Mouse (Mus musculus): ENCODE measurements at regions not wholly inside any gene's neighbourhood (a gene's known extent, or its start where the extent isn't known, plus 50 kb on each side); places are given as distances from the start of the nearest gene placed in this dataset.

- DNase-seq (ENCODE audit: low read depth, low spot score): no peak
These were observed 572.6 kb upstream of the Robo2 start for GRCm38 (mm10) chr16:74984207-74984606.

GRCm38 (mm10) chr16:74966099-74966498, 554.5 kb upstream of the Robo2 start:
- DNase-seq (ENCODE audit: low read depth, low spot score): no peak

GRCm38 (mm10) chr16:74929739-74930138, 518.1 kb upstream of the Robo2 start:
- DNase-seq (ENCODE audit: low read depth, low spot score): no peak

- DNase-seq (ENCODE audit: low read depth, low spot score): no peak
These were observed 489.2 kb upstream of the Robo2 start for GRCm38 (mm10) chr16:74900835-74901234.

GRCm38 (mm10) chr16:74887724-74888123, 476.1 kb upstream of the Robo2 start:
- peak; percentile 80 for DNase-seq (ENCODE audit: low read depth, low spot score)

- DNase-seq (ENCODE audit: low read depth, low spot score): no peak
These were observed 467.0 kb upstream of the Robo2 start for GRCm38 (mm10) chr16:74878603-74879002.

- no peak for DNase-seq (ENCODE audit: low read depth, low spot score)
These were observed 462.1 kb upstream of the Robo2 start for GRCm38 (mm10) chr16:74873756-74874155.

GRCm38 (mm10) chr16:74857752-74858151, 446.1 kb upstream of the Robo2 start:
- no peak for DNase-seq (ENCODE audit: low read depth, low spot score)

GRCm38 (mm10) chr16:74840006-74840405, 428.4 kb upstream of the Robo2 start:
- no peak for DNase-seq (ENCODE audit: low read depth, low spot score)

GRCm38 (mm10) chr16:74814386-74814785, 402.8 kb upstream of the Robo2 start:
- no peak for DNase-seq (ENCODE audit: low read depth, low spot score)

GRCm38 (mm10) chr16:74809154-74809825, 397.7 kb upstream of the Robo2 start:
- no peak for DNase-seq (ENCODE audit: low read depth, low spot score)

GRCm38 (mm10) chr16:74806775-74807174, 395.1 kb upstream of the Robo2 start:
- DNase-seq (ENCODE audit: low read depth, low spot score): no peak

- DNase-seq (ENCODE audit: low read depth, low spot score): peak; percentile 65
These were observed 389.7 kb upstream of the Robo2 start for GRCm38 (mm10) chr16:74801296-74801695.

- no peak for DNase-seq (ENCODE audit: low read depth, low spot score)
These were observed 384.7 kb upstream of the Robo2 start for GRCm38 (mm10) chr16:74796303-74796653.

GRCm38 (mm10) chr16:74795360-74796302, 384.0 kb upstream of the Robo2 start:
- no peak for DNase-seq (ENCODE audit: low read depth, low spot score)

GRCm38 (mm10) chr16:74785365-74786119, 373.9 kb upstream of the Robo2 start:
- no peak for DNase-seq (ENCODE audit: low read depth, low spot score)

GRCm38 (mm10) chr16:74780388-74780787, 368.8 kb upstream of the Robo2 start:
- no peak for DNase-seq (ENCODE audit: low read depth, low spot score)

- peak; percentile 69 for DNase-seq (ENCODE audit: low read depth, low spot score)
These were observed 356.6 kb upstream of the Robo2 start for GRCm38 (mm10) chr16:74768264-74768663.

GRCm38 (mm10) chr16:74756720-74757345, 345.2 kb upstream of the Robo2 start:
- no peak for DNase-seq (ENCODE audit: low read depth, low spot score)

- DNase-seq (ENCODE audit: low read depth, low spot score): no peak
These were observed 339.3 kb upstream of the Robo2 start for GRCm38 (mm10) chr16:74750900-74751299.

GRCm38 (mm10) chr16:74749006-74749405, 337.4 kb upstream of the Robo2 start:
- no peak for DNase-seq (ENCODE audit: low read depth, low spot score)

GRCm38 (mm10) chr16:74743512-74743911, 331.9 kb upstream of the Robo2 start:
- no peak for DNase-seq (ENCODE audit: low read depth, low spot score)
